ENCODE assay signal across 8 mouse cellular contexts in the genomic region with DNA sequence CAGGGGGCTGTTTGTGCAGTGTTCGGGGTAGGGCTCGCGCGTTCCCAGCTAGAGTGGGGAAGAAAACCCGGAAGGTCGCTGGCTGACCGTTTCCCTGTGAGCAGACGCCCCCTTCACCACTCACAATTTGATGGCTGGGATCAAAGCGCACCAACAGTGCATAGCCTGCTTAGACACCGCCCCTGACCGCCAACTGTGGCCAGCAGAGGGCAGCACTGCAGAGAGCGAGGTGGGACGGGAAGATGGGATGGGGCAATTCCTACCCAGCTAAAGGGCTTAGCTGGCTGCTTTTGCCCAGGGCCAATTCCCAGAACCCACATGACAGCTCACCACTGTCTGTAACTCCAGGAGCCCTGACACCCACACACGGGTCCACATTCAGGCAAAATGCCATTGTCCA. TPM values are rescaled to one million over a fixed set of nuclear protein-coding genes. Genes with fewer than 3 reads are reported as not detected.
DNase-seq lines count a peak whose midpoint lies in the region; ATAC-seq and TF ChIP-seq lines count a peak whose summit lies in the region.

No protein-coding gene starts in this region.

- H3K9ac ChIP-seq in hindbrain, embryonic 13.5 days, result no peak overlapping the region
- no peak overlapping the region for H3K9ac ChIP-seq in lung, embryonic 14.5 days

- 45% methylated on average over 14 of the region's 14 CpGs for WGBS in hindbrain, embryonic 10.5 days
- 51% methylated on average over 14 of the region's 14 CpGs for WGBS in hindbrain, embryonic 13.5 days
- WGBS in lung, embryonic 14.5 days, result 37% methylated on average over 14 of the region's 14 CpGs

- peak; percentile 77 for TF ChIP-seq CTCF in lung, embryonic 14.5 days (IDR thresholded peaks at IDR 0.05; ENCODE audit: low read depth)

- H3K36me3 ChIP-seq in hindbrain, embryonic 10.5 days, result no peaks in the 10 kb centered on the region
- no peaks in the 10 kb centered on the region for H3K36me3 ChIP-seq in hindbrain, embryonic 13.5 days
- no peaks in the 10 kb centered on the region for H3K36me3 ChIP-seq in lung, embryonic 14.5 days (ENCODE audit: insufficient read depth)
- no peaks in the 10 kb centered on the region for H3K36me3 ChIP-seq in splenic B cell, adult 2 months (ENCODE audit: control insufficient read depth, insufficient read depth, low read length, poor library complexity, severe bottlenecking)

- ATAC-seq in hindbrain, embryonic 13.5 days (ENCODE audit: low FRiP score), result no peak
- ATAC-seq in lung, embryonic 14.5 days (ENCODE audit: insufficient read depth), result peak; percentile 44

- no peak overlapping the region for H3K4me2 ChIP-seq in hindbrain, embryonic 13.5 days
- no peak overlapping the region for H3K4me2 ChIP-seq in lung, embryonic 14.5 days

- no peaks in the 10 kb centered on the region for H3K4me1 ChIP-seq in hindbrain, embryonic 10.5 days (replicated peaks)
- H3K4me1 ChIP-seq in hindbrain, embryonic 13.5 days (replicated peaks), result no peaks in the 10 kb centered on the region
- H3K4me1 ChIP-seq in lung, embryonic 14.5 days (ENCODE audit: insufficient read depth), result no peaks in the 10 kb centered on the region

- no peaks in the 10 kb centered on the region for H3K27me3 ChIP-seq in hindbrain, embryonic 10.5 days (ENCODE audit: insufficient read depth, poor library complexity, severe bottlenecking)
- H3K27me3 ChIP-seq in hindbrain, embryonic 13.5 days, result no peaks in the 10 kb centered on the region
- H3K27me3 ChIP-seq in lung, embryonic 14.5 days (ENCODE audit: insufficient read depth, low read length), result no peaks in the 10 kb centered on the region
- no peaks in the 10 kb centered on the region for H3K27me3 ChIP-seq in splenic B cell, adult 2 months (ENCODE audit: control insufficient read depth, insufficient read depth, low read length, poor library complexity, severe bottlenecking)

- no peak overlapping the region for H3K4me3 ChIP-seq in hindbrain, embryonic 10.5 days
- no peak overlapping the region for H3K4me3 ChIP-seq in hindbrain, embryonic 13.5 days
- H3K4me3 ChIP-seq in lung, embryonic 14.5 days (ENCODE audit: low read depth, low read length), result no peak overlapping the region

- intact Hi-C loops in gastrocnemius, postnatal 14 days (cut with DNase I; ENCODE audit: low total_unique reads), result no loop called here

- H3K9me3 ChIP-seq in hindbrain, embryonic 10.5 days, result no peaks in the 10 kb centered on the region
- H3K9me3 ChIP-seq in hindbrain, embryonic 13.5 days, result no peaks in the 10 kb centered on the region
- no peaks in the 10 kb centered on the region for H3K9me3 ChIP-seq in lung, embryonic 14.5 days (ENCODE audit: low read depth, low read length)

- H3K27ac ChIP-seq in hindbrain, embryonic 10.5 days, result no peak overlapping the region
- no peak overlapping the region for H3K27ac ChIP-seq in hindbrain, embryonic 13.5 days
- no peak overlapping the region for H3K27ac ChIP-seq in lung, embryonic 14.5 days (ENCODE audit: low read depth)

- peak; percentile 58 for DNase-seq in hindbrain, embryonic 10.5 days (ENCODE audit: low spot score)
- peak; percentile 28 for DNase-seq in CD4-positive helper T cell, adult 2 months (ENCODE audit: low read depth, low spot score)
- peak; percentile 67 to 68 for DNase-seq in adrenal gland, adult 18-20 months (ENCODE audit: low spot score in 2 of 2)
- peak; percentile 66 for DNase-seq in gastrocnemius, postnatal 14 days
- peak; percentile 66 for DNase-seq in lung, embryonic 14.5 days
- peak; percentile 53 for DNase-seq in splenic B cell, adult 2 months (ENCODE audit: low read depth, low spot score)
- no peak for DNase-seq in yolk sac, embryonic 10.5 days (ENCODE audit: low spot score)

RNA-seq across cellular contexts. Expression of a gene that starts 14.5 kb away (rescaled TPM):
- polyA plus RNA-seq in hindbrain, embryonic 10.5 days (2016; fragmentation: Nextera tagmentation; extraction: Ambion mirVana), result 280 and 364 TPM in 2 replicates
- 623 and 628 TPM in 2 replicates for polyA plus RNA-seq in hindbrain, embryonic 13.5 days (2015; fragmentation: Nextera tagmentation; extraction: Ambion mirVana)
- total RNA-seq in adrenal gland, adult 18-20 months (2021), result 100 to 1,000 TPM; 189 to 201 TPM
- total RNA-seq in gastrocnemius, postnatal 14 days (2021), result 100 to 1,000 TPM; 158 to 164 TPM
- 300 and 304 TPM in 2 replicates for polyA plus RNA-seq in lung, embryonic 14.5 days (2014; fragmentation: Nextera tagmentation; extraction: Ambion mirVana)

RNA-seq across cellular contexts. Expression of a gene that starts 35.8 kb away (rescaled TPM):
- 11.5 and 13.5 TPM in 2 replicates for polyA plus RNA-seq in hindbrain, embryonic 10.5 days (2016; fragmentation: Nextera tagmentation; extraction: Ambion mirVana)
- polyA plus RNA-seq in hindbrain, embryonic 13.5 days (2015; fragmentation: Nextera tagmentation; extraction: Ambion mirVana), result 14.1 and 14.8 TPM in 2 replicates
- 10 to 100 TPM; 51.7 to 57.8 TPM for total RNA-seq in adrenal gland, adult 18-20 months (2021)
- total RNA-seq in gastrocnemius, postnatal 14 days (2021), result 10 to 100 TPM; 67.6 to 94.0 TPM
- polyA plus RNA-seq in lung, embryonic 14.5 days (2014; fragmentation: Nextera tagmentation; extraction: Ambion mirVana), result 11.8 and 14.0 TPM in 2 replicates
